Mouse (Mus musculus) heart, postnatal 0 days (tissue): ENCODE data around the gene Ankrd27.

Experiments
- CTCF ChIP-seq: IDR thresholded peaks from 2 replicates; pipeline ENCODE4 v1.5.1; 2016; ENCODE audit warnings: antibody characterized with exemption, control low read depth, low read depth
- EP300 ChIP-seq: IDR thresholded peaks from 2 replicates; pipeline ENCODE4 v1.6.1; 2016; ENCODE audit warnings: antibody characterized with exemption, low read depth

DNA sequence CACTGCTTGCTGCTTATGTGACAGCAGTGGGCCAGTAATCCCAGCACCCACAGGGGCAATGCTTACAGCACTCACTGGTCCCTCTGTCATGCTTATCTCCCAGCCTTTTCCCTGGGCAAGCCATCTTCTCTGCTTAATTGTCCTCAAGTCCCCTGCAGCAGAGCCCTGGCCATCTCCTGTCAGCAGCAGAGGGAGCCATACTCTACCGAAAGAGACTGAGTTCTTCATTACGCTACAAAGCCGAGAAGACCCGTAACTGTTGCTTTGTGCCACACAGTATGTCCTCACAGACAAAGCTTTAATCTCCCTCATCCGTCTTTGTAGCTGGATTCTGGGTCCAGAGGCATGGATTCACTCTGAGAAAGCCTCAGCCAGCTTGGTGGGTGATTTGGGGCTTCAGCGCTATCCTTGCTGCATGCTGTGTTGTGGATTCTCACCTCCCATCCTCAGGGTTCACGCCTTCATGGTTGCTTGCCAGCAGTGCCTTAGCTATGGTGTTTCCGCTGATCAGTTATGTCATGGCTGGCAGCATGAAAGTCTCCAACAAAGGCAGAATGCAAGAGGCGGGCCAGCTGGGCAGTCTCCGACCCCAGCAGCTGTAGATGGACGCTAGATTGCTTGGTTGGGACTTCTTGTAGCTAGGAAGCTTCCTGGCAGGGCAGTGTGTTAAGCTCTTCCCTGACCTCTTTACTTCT is 64.8 kb downstream of the Ankrd27 start:
- TF ChIP-seq EP300 (no peak), CTCF (peak; percentile 48)
